Mouse (Mus musculus) right cerebral cortex, postnatal 10 days (tissue): ENCODE data around the gene Ankrd9.

Experiments used
- DNase-seq, 2 experiments: peaks; one replicate each; pipeline ENCODE4 v3.0.0; 2021; ENCODE audit warnings: low spot score in 2 of 2

The Ankrd9 gene

DNA sequence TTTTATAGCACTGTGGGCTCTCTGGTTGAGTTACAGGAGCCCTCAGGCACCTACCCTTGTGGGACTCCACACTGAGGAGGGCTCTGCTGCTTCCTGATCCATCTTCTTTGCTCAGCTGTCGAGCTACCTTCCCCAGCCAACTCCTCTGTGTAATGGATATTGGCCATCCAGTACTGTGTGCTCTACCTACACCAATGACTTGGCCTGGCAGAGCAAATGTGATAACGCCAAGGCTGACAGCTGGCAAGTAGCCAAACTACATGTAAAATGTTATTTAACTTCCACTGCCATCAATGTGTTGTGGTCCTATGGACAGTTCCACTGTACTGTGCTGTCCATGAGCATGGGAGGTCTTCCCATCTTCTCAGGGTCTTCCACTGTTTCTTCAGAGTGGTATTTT is 16.9 kb downstream of the Ankrd9 start:
- no peak for DNase-seq

DNA sequence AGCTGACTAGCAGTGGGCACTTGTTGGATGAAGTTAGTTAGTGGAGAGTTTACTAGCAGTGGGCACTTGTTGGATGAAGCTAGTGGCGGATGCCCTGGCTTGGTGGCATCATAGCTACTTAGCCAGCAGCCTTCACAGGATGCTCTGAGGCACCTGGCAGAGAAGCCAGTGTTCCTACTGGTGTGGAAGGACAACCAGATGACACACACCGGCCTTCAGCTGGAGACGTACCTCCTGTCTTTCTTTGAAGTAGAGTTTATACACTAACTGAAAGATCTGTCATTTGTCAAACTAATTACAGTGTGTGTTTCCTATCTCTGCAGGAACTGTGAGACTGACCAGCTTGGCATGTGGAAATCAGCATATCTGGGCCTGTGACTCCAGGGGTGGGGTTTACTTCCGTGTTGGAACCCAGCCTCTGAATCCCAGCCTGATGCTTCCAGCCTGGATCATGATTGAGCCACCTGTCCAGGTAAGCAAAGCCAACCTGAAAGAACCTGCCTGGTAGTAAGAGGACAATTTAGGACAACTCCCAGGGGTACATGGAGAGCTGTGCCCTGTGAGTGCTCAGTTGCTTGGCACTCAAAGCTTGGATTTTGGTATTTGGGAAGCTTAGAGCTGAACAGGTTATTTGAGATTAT is 24.4 kb downstream of the Ankrd9 start:
- DNase-seq: no peak

DNA sequence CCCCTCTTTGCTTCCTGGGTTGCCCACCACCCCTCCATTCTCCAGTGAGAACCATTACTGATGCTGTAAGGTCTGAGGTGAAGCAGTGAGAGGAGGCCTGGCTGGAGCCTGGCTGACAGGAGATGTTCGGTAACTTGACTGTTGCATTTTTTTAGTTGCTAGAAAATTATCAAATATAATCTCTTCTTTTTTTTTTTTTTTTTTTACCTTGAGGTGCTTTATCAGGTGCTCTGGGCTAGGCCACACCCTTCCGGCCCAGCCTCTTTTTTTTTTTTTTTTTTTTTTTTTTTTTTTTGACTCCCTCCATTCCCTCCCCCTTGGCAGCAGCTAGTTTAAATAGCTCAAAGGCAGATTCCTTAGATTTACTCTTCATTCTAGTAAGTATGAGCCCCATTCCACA is 24.9 kb downstream of the Ankrd9 start:
- no peak for DNase-seq

DNA sequence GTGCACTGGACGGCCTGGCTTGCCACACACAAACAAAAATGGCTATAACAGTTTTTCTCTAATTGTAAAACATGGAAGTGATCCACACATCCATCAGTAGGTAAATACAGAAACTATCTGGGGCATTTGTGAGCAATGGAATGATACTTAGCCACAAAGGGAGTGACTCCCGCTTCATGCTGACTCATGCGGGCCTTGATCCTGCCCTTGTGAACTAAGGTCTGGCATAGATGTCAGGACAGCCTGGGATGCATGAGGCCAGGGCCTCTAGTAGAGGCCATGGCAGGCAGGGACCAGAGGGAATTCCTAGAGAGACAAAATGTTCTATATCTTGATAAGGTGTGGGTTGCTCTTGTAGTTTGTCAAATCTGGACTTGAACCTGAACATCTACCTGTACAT is 25.4 kb downstream of the Ankrd9 start:
- DNase-seq: no peak

DNA sequence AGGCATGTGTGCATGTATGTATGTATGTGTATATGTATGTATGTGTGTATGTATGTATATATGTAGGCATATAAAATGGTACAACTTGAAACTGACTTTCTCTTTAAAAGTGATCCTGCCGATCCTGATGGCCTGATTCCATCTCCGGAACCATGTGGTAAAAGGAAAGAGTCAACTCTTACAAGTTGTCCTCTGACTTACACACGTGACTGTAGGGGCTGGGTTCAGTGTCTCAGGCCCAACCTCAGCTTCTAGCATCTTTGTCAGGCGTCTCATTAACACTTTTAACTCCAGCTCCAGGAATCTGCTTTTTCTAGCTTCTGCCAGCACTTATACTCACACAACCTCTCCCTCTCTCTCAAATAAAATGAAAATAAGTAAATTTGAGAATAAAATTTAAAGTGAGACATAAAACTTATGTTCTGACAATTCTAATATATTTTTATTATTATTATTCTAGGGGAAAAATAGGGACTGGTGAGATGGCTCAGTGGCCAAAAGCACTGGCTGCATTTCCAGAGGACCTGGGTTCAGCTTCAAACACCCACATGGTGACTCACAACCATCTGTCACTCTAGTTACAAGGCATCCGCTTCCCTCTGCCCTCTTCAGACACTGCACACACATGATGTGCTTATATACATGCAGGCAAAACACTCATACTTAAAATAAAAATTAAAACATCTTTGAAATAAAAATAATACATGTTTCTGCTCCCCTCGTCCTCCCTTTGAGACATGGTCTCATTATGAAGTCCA is 26.0 kb downstream of the Ankrd9 start:
- no peak for DNase-seq

DNA sequence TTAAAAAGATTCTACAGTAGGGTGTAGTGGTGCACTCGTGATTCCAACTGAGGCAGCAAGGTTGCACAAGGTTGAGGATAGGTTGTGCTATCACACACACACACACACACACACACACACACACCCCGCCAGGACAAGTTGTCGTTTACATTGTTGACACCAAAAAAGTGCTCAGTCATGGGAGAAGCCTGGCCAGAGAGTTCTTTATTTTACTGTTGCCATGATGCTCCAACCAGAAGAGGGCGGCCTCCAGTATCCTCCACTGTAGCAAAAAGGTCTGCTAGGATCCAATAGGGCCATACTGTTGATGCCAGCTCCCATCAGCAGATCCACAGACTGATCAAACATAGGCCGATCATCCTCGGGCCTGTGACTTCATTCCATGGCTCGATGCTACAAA is 27.6 kb downstream of the Ankrd9 start:
- no peak for DNase-seq

DNA sequence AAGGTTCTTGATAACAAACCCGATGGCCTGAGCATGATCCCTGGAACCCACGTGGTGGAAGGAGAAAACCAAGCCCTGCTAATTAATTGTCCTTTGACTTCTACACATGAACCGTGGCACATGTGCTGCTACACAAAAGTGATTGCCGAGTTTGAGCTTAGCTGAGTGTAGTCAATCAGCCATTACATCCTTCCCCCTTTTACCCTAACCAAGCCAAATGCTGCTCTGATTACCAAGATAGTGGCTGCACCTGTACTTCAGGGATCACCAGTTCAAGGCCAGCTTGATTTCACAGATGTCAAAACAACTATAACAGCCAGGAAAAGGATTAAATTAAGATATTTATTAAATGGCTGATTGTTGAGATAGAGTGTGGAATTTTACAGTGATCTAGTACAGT is 28.7 kb downstream of the Ankrd9 start:
- no peak for DNase-seq

DNA sequence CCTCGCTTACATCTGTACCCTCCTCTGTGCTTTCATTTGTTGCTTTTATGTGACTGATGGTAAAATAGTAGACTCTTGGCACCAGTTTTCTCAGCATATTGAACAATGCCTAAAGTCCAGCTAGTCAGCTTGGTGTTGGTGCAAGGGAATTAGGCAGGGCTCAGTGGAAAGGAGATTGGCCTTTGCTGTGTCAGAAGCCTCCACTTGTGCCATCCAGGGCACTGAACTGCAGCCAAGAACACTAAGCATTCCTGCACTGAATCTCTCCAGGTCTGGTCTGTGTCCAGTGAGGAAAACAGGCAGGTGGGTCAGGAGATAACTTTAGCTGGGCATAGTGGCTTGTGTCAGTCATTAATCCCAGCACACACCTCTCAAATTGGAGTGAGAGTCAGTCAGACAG is 29.4 kb downstream of the Ankrd9 start:
- no peak for DNase-seq

DNA sequence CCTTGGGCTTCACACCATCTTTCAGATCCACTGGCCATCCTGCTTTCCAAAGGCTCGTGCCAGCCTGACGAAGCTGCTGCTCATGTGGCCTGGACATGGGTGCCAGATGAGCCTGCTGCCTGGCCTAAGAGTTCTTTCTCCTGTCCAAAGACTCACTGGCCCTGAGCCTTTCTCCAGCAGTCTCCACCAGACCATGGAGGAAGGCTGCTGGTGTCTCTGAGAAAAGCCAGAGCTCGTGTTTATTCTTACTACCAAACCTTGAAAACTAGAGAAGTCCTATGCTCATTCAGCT is 30.0 kb downstream of the Ankrd9 start:
- DNase-seq: no peak

DNA sequence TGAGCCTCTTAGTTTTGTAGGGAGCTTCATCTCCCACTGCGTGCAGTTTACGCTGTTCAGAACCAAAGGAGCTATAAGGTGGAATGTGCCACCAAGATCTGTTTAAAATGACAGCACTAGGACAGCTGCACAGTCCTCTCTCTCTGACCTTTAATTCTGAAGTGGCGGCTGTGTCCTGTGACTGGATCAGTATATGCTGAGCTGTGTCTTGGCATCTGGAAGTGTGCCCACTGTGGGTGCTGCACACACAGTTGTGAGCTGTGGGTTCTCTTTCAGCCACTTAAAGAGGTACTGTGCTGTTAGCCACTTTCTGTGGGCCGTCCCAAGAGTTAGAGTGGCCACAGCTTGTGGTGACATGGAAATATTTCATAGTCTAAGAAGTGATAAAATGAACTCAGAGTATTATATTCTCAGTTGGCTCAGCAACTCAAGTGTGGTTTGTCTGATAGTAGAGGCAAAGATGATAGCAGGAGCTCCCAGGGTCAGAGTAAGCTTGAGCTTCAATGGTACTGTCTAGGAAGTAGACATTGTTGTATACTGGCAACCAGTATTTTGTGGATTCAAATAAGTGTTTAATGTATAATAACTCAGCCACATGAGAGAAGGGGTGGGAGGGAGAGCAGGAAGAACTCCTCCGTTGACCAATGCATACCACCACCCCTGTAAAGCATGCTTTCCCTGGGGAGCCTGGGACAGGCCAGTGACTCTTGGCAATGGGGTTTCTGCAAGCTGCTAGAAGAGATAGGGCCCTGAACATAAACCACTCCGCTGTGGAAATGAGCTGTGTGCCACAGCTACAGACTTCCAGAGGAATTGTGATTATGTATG is 30.5 kb downstream of the Ankrd9 start:
- no peak for DNase-seq

DNA sequence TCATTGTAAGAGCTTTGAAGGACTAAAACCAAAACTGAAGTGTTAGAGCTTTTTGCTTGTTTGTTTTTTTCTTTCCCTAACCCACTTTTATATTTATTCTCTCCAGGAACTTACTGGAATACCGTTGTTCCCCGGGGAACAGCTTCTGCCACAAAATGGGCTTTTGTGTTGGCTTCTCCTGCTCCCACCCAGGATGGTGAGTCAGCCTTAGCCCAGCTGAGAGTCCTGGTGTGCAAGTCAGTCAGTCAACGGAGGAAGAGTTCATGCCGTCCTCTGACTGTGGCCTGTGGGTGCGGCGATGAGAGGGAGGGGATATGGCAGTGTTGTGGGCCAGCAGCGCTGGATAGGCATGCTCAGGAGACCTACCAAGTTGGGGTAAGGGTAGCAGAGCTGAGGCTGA is 32.6 kb downstream of the Ankrd9 start:
- no peak for DNase-seq

DNA sequence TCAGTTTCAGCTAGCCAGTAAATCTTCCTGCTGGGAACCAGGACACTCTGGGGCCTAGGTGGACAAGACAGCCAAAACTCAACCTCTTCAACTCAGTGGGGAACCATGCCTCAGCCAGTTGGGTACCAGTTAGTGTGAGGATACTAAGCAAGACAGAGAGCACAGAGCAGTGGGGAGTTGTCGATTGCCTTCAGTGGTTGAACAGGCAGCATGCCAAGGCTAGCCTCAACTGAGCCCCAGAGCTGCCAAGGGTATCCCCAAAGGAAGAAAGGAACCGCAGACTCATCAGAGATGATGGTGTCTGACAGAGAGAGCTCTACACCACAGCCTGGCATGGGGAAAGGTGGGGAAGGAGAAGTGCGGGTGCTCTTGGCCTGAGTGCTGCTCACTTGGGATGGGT is 38.0 kb downstream of the Ankrd9 start:
- DNase-seq: no peak

DNA sequence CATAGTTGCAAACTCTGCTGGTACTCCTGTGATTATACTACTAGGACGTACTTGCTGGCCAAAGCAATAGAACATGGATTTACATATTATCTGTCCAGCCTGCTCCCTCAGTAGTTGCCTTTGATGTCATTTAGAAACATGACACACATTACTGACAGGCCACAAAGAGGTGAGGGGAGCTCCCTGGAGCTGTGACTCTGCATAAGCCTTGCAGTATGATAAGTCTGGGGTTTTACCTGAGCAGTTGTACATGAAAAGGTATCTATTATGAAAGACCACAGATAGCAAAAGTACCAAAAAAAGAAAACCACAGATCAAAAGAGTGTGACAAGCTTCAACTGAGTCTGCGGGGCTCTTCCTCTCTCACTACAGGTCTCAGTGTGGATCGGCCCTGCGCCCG is 39.5 kb downstream of the Ankrd9 start:
- no peak for DNase-seq

DNA sequence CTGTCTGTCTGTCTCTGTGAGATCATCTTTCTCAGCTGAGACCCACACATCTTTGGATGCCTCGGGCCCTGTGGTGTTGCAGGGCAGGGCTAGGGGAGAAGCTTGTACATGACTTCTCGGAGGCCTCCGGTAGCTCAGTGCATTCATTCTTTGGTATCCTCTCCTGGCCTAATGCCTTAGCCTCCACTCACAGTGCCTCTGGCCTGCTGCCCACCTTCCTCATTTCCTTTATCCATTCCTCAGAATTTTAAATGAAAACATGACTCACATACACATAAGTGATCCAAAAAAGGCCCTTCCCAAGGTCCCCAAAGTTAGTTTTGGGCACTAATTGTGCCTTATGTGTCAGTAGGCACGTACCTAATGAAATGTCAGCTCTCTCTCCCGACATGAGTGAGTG is 41.3 kb downstream of the Ankrd9 start:
- DNase-seq: no peak

DNA sequence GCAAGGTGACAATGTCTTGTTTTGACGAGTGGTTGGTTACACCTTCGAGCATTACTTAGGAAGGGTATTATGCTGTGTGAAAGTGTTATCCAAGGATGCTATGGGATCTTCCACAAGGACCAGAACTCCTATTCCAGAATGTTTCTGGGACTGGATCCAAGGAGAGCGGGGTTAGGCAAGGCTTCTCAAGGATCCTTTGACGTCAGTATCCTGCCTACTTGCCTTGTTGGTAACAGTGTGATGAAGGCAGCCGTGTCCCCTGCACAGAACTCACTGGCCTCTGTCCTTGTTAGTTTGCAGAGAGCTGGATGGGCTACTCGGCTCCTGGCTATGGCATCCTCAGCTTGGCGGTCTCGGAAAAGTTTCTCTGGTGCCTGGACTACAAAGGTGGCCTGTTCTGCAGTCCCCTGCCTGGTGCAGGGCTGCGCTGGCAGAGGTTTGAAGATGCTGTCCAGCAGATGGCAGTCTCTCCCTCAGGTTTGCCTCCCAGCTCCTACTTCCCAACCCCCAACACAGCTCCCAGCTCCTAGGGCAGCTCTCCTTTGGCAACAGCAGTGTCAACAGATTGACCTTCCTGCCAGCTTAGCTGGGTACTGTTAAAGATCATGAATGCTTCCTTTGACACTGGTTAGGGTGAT is 42.7 kb downstream of the Ankrd9 start:
- peak; percentile 89 to 90 for DNase-seq

DNA sequence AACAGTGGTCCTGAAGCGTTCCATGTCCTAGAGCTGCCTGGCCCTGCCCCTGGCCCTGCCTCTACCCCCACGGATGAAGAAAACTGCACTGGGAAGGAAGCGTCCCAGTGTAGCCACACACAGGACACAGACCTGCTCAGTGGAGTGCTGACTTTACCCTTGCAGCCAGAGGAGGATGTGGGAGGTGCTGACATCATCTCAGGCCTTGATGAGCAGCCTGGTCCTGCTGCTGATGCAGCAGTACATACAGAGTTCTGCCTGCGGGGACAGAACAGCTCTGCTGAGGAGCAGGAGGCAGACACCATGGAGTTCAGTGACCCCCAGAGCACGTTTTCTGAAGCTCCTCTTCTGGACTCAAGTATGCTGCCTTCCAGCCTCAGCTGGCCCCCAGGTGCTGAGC is 46.0 kb downstream of the Ankrd9 start:
- peak in 1 of 2 experiments; percentile 39 for DNase-seq
